Comparison of ENCODE assay signal across 9 mouse cellular contexts in the genomic region with DNA sequence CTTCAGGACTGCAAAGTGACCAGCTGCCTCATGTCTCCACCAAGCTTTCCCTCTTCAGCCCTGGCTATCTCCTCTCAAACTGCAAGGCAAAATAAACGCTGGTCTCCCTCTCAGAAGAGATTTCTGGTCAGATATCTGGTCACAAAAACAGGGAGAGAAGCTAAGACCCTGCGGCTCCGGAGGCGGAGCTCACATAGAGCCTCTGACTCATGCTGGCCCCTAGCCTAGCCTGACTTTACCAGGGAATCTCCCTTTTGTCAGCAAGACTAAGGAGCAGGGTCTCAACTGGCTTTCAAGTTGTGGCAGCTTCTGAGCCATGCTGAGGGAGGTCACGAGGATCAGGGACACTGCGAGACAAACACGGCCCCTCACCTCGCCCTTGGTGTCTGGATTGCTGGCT. TPM values are rescaled to one million over a fixed set of nuclear protein-coding genes. Genes with fewer than 3 reads are reported as not detected.
DNase-seq lines count a peak whose midpoint lies in the region; ATAC-seq lines count a peak whose summit lies in the region.
"Had no signal": no experiment of that assay in that cellular context is flagged by ENCODE, and none has a peak within 500 bp of the region (broad histone marks: within the 10 kb centered on the region; RNA-seq: fewer than 3 reads in every experiment).

No protein-coding gene starts in this region.

- no peak for ATAC-seq in granulocyte monocyte progenitor cell, adult 5-6 weeks (replicated peaks; ENCODE audit: poor library complexity, severe bottlenecking)

- DNase-seq in heart, adult 11 months, result peak; percentile 93
- no peak for DNase-seq in heart, postnatal 25 days (ENCODE audit: low spot score)
- peak; percentile 64 for DNase-seq in heart, postnatal 4 days
- peak; percentile 64 for DNase-seq in lung, postnatal 36 days
- DNase-seq in right cerebral cortex, postnatal 36 days (ENCODE audit: low spot score in 2 of 2), result no peak
- DNase-seq in frontal cortex, postnatal 25 days (ENCODE audit: low spot score in 2 of 2), result no peak

- H3K4me3 ChIP-seq in brown adipose tissue, adult 24 weeks (ENCODE audit: insufficient read depth, low read depth, low read length), result peak overlapping the region; percentile 45
- H3K4me3 ChIP-seq: neural tube, embryonic 13.5 days had no signal

- H3K27ac ChIP-seq in brown adipose tissue, adult 24 weeks (replicated peaks; ENCODE audit: low read depth, low read length), result peak overlapping the region; percentile 51
- H3K27ac ChIP-seq: neural tube, embryonic 13.5 days had no signal

- intact Hi-C loops in heart, postnatal 25 days (cut with DNase I), result no loop called here

- no peaks in the 10 kb centered on the region; the same call in 1 of the 2 replicates for H3K4me1 ChIP-seq in brown adipose tissue, adult 24 weeks (ENCODE audit: control insufficient read depth, insufficient read depth, insufficient read length, low read length)

RNA-seq across cellular contexts. Expression of a gene that starts 57.3 kb away (rescaled TPM):
- 1 to 10 TPM; 4.5 to 6.2 TPM for total RNA-seq in heart, postnatal 25 days (2021)
- polyA plus RNA-seq in brown adipose tissue, adult 24 weeks (2012; ENCODE audit: insufficient read depth, insufficient read length, missing spikeins), result 30.7 and 39.5 TPM in 2 replicates
- 10 to 100 TPM in 1 of 2 experiments, 1 to 10 TPM in 1; 5.5 to 11.8 TPM for total RNA-seq in heart, postnatal 4 days (2021)
- total RNA-seq in granulocyte monocyte progenitor cell, adult 5-6 weeks (2014; fragmentation: Nextera tagmentation), result 43.5 and 50.8 TPM in 2 replicates
- 26.0 and 27.2 TPM in 2 replicates for total RNA-seq in granulocyte monocyte progenitor cell, adult 5-6 weeks (2017)

Comparison
In these comparisons a context has a peak if more than half of its experiments do, and no peak if none do; other contexts are left out.
1. DNase-seq: peak in heart, adult 11 months (single experiment), heart, postnatal 4 days (single experiment) and lung, postnatal 36 days (single experiment); none in heart, postnatal 25 days (single experiment), right cerebral cortex, postnatal 36 days (0 of 2) and frontal cortex, postnatal 25 days (0 of 2).